Mouse (Mus musculus): ENCODE data around the gene Banp. TPM values are rescaled to one million over a fixed set of nuclear protein-coding genes. Genes with fewer than 3 reads are reported as not detected.
A peak's percentile ranks its signal among the peaks of the same experiment; 100 is the strongest.

Gene Banp
- total RNA-seq, 4 experiments from 2014 or later, result 5.4 to 16.0 (median 6.3) TPM

DNA sequence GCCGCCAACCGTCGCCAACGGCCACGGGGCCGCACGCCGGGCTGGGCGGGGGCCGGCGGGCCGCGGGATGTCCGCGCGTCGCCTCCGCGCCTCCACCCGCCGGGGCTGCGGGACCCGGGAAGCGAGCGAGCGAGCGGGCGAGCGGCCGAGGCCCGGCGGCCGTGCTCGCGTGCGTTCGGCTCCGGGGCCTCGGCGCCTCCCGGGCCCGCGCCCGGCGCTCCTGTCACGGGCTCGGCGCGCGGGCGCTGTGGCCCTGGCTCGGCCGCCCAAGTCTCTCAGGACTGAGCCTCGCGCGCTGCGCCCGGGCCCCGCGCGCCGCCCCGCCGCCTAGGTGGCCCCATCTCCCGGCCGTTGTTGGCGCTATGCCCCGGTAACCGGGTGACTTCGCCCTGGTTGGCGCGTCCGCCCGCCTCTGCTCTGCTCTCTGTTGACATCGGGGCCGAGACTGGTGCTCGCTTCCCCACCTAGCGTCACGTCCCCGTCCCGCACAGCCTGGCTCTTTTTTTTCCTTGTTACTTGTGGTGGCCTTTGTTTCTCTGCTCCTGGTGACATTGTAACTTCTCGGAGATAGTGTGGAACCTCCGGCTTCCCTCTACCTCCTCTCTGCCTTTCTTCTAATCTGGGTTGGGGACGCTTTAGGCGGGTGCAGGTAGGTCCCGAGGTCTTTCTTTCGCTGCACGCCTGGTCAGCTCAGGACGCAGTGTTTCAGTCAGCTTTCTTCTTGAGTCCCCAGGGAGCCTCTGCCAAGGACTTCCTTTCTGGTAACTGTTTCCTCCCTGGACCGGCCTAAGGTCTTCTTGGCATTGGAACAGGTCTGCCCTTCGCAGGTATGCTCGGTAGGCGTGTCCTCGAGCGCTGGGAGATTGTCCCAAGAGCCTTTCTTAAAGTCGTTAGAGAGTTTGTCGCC is 1.5 kb downstream of the Banp start:
- peak; percentile 59 to 80 for DNase-seq (ENCODE audit: low spot score in 2 of 2)

DNA sequence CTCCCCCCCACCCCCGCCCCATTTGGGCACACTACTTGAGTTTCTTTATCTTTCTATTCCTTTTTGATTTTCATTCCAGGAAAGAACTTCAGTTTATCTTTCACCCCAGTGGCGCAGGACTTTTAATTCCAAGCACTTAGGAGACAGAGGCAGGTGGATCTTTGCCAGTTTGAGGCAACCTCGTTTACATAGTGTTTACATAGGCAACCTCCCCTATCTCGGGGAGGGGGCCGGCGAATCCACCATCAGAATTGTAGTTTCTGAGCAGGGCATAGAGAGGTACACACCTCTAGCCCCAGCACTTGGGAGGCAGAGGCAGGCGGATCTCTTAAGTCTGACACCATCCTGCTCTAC is 2.1 kb downstream of the Banp start:
- no peak for DNase-seq (ENCODE audit: low spot score in 2 of 2)

DNA sequence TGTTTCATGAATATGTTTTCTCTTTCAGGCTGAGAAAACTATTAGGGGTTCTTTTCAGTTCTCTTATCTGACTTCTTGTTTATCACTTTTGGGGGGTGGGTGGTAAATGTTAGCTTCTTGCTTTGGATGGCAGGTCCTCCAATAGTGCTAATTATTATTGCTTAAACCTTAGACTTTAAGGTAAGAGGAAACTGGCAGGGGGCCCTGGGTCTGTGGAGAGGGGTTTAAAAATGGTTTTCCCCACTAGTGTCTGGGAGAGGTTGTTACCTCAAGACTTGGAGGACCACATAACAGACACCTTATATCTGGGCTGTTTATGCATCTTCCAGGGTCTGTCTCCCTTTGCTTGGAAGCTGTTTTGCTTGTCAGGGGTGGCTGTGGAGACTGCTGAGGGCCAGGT is 2.6 kb downstream of the Banp start:
- no peak for DNase-seq (ENCODE audit: low spot score in 2 of 2)

DNA sequence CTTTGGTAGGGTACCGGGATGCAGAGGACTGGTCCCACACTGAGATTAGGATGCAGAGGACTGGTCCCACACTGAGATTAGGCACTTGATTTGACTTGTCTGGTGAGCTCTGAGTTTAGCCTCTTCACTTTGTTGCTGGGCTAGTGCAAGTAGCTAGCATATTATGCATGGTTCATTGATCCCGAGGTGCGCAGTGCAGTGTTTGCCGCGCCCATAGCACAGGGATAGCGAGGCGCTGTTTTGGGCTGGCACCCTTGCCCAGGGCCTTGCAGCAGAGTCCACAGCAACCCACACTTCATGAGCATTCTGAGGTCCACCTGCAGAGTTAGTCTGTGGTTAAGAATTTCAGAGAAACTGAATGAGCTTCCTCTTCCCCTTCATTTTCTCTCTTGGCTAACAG is 3.2 kb downstream of the Banp start:
- DNase-seq (ENCODE audit: low spot score in 2 of 2), result no peak

DNA sequence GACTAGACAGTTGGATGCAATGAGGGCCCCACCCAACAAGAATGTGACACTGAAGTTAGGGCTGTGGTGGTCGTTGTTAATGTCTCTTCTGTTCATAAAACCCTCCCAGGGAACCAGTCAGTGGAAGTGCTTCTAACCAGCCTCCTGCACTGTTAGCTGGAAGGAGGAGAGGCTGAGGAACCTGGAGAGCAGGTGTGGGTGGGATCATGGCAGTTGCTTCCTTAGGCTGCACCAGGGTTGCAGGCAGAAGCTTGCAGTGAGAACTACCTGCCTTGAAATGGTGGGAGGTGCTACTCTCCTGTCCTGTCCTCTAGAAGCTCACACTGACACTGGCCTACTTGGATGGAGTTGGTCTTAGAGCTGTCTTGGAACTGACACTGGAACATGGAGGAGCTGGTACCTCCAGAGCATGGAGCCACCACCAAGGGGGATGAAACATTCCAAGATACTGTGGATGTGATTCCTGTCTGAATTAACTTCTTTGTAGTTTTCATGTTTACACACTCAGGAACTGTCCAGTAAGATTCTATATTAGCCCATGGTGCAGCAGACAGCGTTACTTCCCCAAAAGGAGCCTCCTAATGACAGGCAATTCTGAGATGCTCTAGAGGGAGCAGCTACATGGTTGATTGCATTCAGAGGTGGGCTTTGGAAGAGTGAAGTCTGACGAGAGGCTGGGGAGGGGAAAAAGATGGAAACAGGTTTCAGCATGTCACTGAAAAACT is 4.4 kb downstream of the Banp start:
- DNase-seq (ENCODE audit: low spot score in 2 of 2), result no peak

DNA sequence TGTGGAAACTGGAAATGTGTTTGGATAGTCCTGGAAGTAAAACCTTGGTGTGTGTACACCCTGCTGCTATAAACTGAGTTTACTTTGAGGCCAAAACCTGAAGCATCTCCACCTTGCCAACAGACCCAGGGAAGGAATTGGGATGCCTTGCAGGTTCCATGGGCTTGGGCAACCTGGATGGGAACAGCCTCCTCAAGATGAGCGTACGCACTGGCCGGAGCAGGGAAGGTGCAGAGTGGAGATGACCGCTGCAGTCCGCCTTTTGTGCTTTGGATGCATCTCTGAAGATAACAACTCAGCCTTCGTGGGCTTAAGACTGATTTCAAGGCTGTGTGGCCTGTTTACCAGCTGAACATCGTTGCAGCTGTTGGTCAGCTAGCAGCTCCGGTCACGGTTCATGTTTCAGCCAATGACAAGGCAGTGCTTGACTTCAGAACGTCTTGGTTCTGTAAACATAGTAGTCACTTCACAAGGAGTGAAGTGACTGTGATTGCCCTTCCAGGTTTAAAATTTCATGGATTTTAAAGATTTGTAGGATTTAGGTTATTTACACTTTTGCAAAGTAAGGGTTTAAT is 5.5 kb downstream of the Banp start:
- DNase-seq (ENCODE audit: low spot score in 2 of 2), result no peak

DNA sequence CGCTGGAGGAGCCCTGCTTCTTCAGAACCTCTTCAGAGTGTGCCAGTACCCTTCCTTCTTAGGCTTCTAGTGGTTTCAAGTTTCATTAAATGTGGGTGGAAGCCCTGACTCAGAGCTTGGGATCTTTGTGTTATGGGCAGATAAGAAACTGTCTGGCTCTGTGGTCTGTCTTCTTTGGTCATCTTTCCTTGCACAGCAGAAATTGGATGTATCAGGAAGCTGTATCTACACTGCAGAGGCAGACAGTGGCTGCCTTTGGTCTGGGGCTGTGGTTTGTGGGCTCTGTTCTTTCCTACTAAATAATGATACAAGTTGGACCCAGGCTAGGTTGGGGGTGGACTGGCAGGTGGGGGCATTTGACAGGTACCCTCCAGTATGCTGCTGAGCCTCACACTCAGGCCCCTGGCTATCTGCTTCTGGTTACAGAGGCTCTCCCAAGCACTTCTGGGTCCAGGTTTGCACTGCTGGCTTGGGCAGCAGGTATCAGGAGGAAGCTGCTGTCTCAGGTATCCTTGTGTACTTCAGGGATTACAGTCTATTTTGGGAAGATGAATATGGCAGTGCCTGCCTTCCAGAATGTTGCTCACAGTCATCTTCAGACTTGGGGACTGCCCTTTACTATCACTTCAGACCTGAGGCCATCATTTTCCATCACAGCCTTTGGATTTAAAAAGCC is 6.4 kb downstream of the Banp start:
- peak in 1 of 2 experiments; percentile 42 for DNase-seq (ENCODE audit: low spot score in 2 of 2)

DNA sequence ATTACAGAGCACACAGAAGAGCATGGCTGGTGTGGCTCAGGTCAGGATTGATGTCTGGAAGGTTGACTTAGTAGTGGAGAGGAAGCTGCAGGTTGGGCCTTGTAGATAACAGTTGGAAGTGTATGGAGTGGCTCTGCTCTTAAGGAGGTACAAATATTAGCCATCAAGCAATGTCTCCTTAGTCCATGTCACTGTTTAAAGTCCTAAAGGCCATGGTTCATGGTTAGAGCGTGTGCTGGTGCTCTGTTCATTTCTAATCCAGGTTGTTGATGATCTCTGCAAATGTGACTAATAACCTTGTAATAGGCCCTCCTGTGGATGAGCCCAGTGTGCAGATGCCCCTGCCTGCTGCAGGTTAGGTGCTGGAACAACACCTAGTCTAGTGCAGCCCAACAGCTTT is 8.8 kb downstream of the Banp start:
- DNase-seq (ENCODE audit: low spot score in 2 of 2), result no peak

DNA sequence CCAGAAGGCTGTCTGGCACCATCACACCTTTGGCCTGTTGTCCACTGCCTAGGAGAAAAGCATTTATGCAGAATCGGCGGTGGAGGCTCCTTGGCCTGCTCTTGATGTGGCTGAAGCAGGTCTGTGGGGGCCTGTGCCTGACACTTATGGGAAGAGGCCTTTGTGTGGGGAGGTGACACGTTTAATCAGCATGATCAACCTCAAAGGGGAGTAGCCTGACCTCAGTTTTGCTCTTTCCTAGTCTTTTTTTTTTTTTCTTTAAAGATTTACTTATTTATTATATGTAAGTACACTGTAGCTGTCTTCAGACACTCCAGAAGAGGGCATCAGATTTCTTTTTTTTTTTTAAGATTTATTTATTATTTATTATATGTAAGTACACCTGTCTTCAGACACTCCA is 13.3 kb downstream of the Banp start:
- no peak for DNase-seq (ENCODE audit: low spot score in 2 of 2)

DNA sequence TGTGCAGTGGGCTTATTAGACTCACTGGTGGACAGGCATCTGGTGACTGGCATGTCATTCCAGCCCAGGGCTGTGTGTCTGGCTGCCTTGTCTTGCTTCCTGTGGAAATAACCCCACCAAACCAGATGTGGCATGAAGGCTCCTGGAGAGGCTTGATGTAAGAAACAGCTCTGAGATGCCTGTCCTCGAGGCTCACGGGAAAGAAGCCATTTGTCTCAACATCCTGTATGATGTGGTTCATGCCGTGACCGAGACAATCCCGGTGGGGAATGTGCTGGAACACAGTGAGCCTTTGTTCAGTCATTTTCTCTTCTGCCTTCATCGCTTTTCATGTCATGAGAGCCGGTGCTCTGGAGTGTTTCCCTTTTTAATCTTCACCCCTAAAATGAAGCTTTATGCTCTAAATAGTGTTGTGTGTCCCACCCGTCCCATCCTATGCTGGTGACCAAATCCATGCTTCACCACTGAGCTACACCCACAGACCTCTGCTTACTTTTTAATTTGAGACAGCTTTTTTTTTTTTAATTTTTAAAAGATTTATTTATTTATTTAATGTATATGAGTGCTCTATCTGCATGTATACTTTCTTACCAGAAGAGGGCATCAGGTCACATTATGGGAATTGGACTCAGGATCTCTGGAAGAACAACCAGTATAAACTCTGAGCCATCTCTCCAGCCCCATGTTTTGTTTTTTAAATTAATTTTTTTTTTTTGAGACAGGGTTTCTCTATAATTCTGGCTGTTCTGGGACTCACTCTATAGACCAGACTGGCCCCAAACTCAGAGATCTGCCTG is 15.4 kb downstream of the Banp start:
- DNase-seq (ENCODE audit: low spot score in 2 of 2), result peak in 1 of 2 experiments; percentile 45

DNA sequence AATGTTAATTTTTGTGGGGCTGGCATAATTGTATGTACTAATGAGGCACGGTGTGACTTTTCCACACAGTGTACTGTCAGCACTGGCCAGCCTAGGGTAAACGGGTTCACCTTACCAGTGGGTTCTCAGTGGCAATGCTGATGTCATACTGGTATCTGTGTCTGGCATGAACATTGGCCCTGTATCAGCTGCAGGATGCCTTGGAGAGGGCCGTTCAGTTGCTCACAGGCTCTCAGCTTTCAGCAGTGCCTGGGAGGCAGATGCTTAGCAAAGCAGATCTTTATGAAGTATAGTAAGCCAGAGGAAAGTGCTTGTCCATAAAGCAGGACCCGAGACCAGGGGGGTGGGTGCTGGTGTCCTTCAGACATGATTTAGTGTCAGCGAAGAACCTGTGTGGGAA is 16.6 kb downstream of the Banp start:
- DNase-seq (ENCODE audit: low spot score in 2 of 2), result peak in 1 of 2 experiments; percentile 57

DNA sequence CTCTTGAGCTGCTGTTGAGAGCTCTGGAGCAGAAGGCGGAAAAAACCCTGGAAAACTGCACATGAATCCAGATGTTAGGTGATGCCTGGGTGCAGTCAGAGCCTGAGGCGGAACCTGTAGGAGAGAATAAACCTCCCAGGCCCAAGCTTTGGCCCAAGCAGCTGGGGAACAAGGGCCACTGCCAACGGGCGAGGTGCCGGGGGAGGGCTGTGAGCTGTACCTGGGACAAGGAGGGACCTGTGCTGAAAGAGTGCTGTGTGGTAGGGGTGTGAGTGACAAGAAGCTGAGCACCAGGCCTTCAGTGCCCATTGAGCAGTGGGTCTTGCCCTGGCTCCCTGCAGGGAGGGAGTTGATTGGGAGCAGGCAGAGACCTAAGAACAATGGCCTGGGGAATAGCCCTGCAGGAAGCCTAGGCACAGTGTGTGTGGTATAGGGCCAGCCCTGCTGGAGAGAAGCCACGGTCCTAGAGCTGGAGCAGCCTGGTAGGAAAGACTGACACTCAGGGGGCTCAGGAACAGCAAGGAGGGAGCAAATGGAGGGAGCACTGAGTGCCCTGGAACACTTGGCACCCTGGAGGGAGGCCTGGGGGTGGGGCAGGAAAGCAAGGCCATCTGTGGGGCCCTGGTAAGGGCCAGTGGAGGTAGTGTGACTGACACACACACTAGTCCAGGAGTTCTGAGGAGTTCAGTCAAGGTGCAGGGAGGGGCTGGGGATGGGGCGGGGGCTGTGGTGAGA is 17.3 kb downstream of the Banp start:
- DNase-seq (ENCODE audit: low spot score in 2 of 2), result no peak

DNA sequence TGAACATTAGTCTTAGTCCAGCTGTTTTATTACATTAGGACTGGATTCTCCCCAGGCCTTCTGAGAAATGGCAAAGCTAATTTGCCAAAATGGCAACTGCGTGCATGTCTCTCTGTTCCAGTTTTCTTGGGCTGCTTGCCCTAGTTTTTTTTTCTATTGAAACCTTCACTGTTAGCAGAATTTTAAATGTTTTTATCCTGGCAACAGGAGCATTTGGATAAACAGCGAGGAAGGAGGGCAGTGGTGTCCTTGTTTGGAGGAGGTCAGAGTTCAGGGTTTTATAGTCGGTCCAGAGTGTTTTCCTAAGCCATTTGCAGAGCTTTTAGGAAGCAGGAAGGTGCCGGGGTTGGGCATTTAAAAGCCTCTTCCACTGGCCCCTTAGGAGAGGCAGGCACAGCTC is 18.4 kb downstream of the Banp start:
- no peak for DNase-seq (ENCODE audit: low spot score in 2 of 2)

DNA sequence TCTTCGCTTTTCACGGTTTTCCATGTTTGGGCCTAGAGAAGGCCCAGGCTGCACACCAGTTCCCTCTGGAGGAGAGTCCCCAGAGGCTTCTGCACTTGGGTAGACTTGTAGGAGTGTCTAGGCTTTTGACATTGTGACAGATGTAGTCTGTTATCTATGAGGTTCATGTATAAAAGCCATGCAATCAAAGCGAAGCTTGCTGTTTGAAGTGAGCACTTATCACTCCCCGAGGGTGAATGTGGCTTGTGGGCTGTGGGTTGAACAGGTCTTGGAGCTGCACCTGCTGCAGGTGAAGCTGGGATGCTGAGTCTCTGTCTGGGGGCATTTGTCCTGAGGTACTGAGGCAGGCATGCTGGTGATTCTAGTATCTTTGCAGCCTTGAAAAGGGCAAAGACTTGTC is 19.0 kb downstream of the Banp start:
- no peak for DNase-seq (ENCODE audit: low spot score in 2 of 2)

DNA sequence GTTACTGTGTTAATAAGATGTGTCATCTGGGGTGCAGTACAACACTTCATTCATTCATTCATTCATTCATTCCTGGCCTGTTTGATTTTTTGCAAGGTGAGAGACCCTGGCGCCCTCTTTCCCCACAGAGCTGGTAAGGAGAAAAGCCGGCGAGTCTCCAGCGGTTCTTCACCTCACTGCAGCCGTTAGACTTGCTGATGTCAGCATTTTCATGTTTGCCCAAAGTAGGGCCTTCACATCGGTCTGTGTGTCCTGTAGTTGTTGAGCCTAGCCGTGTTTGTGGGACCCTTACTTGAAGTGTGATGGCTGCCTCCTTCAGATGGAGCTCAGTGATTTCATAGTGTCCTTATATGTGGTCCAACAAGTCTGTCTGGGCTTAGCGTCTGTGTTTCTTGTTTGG is 20.7 kb downstream of the Banp start:
- DNase-seq (ENCODE audit: low spot score in 2 of 2), result no peak

DNA sequence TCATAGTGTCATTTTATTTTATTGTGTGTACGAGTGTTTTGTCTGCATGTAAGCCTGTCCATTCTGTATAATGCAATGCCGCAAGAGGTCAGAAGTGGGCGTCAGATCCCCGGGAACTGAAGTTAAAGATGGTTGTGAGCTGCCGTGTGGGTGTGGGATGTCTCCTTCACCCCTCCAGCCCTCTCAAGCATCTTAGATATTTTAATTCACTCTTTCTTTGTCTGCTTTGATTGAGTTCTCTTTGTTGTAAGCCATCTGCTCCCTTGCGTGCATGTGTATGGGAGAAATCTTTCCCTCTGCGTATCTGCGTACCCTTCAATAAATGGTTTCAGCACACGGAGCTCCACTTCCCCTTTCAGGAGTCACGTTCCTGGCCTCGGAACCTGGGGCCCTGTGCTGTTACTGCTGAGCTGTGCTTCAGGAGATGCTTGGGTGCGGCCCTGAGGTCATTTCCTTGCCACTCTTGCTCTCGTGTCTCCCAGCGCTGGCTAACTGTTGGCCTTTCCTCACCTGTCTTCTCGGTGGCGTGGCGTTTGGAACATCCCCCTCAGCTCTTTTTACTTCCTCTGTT is 22.0 kb downstream of the Banp start:
- no peak for DNase-seq (ENCODE audit: low spot score in 2 of 2)

DNA sequence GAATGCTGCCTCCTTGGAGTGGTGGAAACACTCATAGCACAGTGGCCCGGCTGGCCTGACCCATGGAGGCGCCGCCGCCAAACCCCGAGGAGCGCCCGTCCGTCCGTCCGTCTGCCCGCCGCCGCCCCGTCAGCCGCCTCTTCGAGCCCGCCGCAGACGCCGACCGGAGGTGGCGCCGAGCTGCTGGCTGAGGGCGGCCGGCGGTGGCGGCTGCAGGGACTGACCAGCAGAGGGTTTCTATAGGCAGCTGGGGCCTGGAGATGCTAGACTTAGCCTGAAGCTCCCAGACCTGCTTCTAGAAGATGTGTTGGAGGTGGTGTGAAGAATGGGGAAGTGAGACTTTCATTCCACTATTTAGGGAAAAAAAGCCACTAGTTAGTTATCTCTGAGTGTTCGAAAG is 24.4 kb downstream of the Banp start:
- no peak for DNase-seq (ENCODE audit: low spot score in 2 of 2)

DNA sequence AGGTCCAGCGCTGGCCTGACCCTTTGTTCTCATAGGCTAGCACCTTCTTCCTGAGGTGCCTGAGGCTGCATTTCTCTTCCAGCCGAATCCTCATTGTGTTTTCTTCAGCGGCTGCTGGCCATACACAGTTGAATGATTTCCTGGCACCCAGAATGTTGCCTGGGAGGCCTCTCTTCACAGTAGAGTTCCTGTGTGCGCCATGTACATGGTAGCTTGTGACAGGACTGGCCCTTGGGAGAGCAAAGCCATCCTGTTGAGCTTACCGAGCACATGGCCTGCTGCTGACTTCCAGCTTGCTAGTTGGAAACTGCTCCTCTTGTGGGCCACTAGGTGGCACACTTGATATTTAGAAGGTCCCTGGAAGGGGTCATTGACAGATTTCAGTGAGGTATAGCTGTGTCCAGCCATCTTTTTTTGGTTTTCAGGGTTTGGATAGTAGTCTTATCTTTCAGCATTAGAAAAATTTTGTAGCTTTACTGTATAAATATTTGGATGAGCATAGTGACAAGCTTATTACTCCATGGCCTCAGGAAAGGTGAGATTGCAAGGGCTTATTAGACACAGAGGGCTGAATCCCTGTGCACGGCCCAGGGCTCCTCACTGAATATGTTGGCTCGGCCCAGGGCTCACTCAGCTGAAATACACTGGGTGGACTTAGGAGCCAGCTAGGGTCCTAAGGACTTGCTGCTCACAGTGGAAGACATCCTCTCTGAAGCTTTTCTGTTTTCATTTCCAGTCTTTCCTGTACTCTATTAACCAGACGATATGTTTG is 28.5 kb downstream of the Banp start:
- DNase-seq (ENCODE audit: low spot score in 2 of 2), result no peak

DNA sequence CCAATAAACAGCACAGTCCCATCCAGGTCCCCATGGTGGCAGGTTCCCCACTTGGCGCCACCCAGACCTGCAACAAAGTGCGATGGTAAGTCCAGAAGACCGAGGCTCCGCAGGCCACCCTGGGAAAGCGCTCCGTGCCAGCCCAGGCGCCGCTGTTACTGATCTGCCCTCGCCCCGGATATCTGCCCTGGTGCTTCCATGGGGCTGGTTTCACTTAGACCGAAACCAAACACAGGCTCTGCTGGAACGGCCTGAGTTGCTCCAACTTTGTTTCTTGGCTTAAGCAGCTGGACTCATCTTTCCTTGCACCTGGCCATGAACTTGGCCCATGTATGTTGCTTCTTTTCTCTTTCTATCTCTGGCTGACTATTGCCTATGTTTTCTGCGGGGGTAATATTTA is 29.1 kb downstream of the Banp start:
- DNase-seq (ENCODE audit: low spot score in 2 of 2), result peak in 1 of 2 experiments; percentile 66

Data from gastrocnemius, adult 8-10 months (tissue).